Mouse (Mus musculus) kidney, adult 2 months (tissue): ENCODE results near the gene Lce1f.

Experiments used
- CTCF ChIP-seq: fragments of 200-500 bp; conservative IDR thresholded peaks from 2 replicates; pipeline ENCODE4 v1.5.1; 2011; ENCODE audit warnings: low read depth, mild to moderate bottlenecking, control low read depth, low read length, moderate library complexity, mixed read lengths; ENCODE audit not compliant: insufficient read depth, insufficient read length
- POLR2A ChIP-seq: fragments of 200-500 bp; IDR thresholded peaks from one replicate; pipeline ENCODE4 v1.6.1; 2011; ENCODE audit warnings: low read depth, low read length, control low read depth

DNA sequence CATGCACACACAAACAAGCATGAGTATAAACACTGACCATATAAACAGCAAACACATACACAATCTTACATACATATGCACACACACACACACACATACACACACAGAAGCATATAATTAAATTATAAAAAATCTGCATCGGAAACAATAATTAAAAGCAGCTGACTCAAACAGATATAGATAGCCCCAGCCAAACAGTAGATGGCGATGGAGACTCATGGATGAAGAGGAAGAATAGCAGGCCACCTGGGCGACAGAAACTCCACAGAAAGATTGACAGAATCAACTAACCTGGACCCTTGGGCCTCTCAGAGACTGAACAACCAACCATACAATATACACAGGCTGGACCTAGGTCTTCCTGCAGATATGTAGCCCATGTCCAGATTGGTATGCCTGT is 33.0 kb upstream of the Lce1f start:
- TF ChIP-seq CTCF (no peak), POLR2A (no peak)
